Mouse (Mus musculus) midbrain, embryonic 14.5 days (tissue): ENCODE measurements at regions not wholly inside any gene's neighbourhood (a gene's known extent, or its start where the extent isn't known, plus 50 kb on each side); places are given as distances from the start of the nearest gene placed in this dataset.
A peak's percentile ranks its signal among the peaks of the same experiment; 100 is the strongest.

Experiments
- ATAC-seq: fragments of 200-750 bp; cut with Nextera tagmentation; 2 replicates; pipeline ENCODE4 v1.8.0; 2017; ENCODE audit warnings: moderate number of reproducible peaks, moderate library complexity; ENCODE audit not compliant: low FRiP score, low TSS enrichment
- DNase-seq: peaks from one replicate; pipeline ENCODE4 v3.0.0-alpha.2; 2015
- H3K27ac ChIP-seq: fragments of 300-500 bp; sonication (generic); replicated peaks from 2 replicates; pipeline ENCODE4 v1.5.1; 2014; ENCODE audit warnings: mild to moderate bottlenecking, low read depth, low read length, moderate library complexity
- H3K27me3 ChIP-seq: fragments of 300-500 bp; sonication (generic); 2 replicates; pipeline ENCODE4 v1.6.1; 2014; ENCODE audit warnings: low read length, control low read depth, mixed read lengths; ENCODE audit not compliant: control insufficient read depth, insufficient read depth
- H3K36me3 ChIP-seq: fragments of 300-500 bp; sonication (generic); 2 replicates; pipeline ENCODE4 v1.6.1; 2014; ENCODE audit warnings: low read length, control low read depth; ENCODE audit not compliant: control insufficient read depth, insufficient read depth
- H3K4me1 ChIP-seq: fragments of 300-500 bp; sonication (generic); 2 replicates; pipeline ENCODE4 v1.6.1; 2014; ENCODE audit warnings: mild to moderate bottlenecking, antibody characterized with exemption, low read length, control low read depth; ENCODE audit not compliant: control insufficient read depth, insufficient read depth
- H3K4me2 ChIP-seq: fragments of 300-500 bp; sonication (generic); 2 replicates; pipeline ENCODE4 v1.6.1; 2014; ENCODE audit warnings: mild to moderate bottlenecking, low read length, moderate library complexity
- H3K4me3 ChIP-seq: fragments of 300-500 bp; sonication (generic); replicated peaks from 2 replicates; pipeline ENCODE4 v1.5.1; 2014; ENCODE audit warnings: low read depth, low read length
- H3K9ac ChIP-seq: fragments of 300-500 bp; sonication (generic); replicated peaks from 2 replicates; pipeline ENCODE4 v1.6.1; 2014; ENCODE audit warnings: mild to moderate bottlenecking, low read length, moderate library complexity
- H3K9me3 ChIP-seq: fragments of 300-500 bp; sonication (generic); 2 replicates; pipeline ENCODE4 v1.6.1; 2016; ENCODE audit warnings: low read length, control low read depth, mixed read lengths; ENCODE audit not compliant: control insufficient read depth
- WGBS: fragments of 180-500 bp; shearing (Covaris S2); extraction: QIAGEN DNeasy Blood & Tissue Kit; methylation state at CpG from one replicate; pipeline ENCODE4 v1.1.7; 2014; 5-methylcytosine and 5-hydroxymethylcytosine counted together

- Histone ChIP-seq H3K4me2 (no peak overlapping the region), H3K27me3 (no peaks in the 10 kb centered on the region), H3K27ac (no peak overlapping the region), H3K4me3 (no peak overlapping the region), H3K36me3 (no peaks in the 10 kb centered on the region), H3K4me1 (no peaks in the 10 kb centered on the region), H3K9ac (no peak overlapping the region), H3K9me3 (no peaks in the 10 kb centered on the region)
- 83% methylated on average over 3 of the region's 3 CpGs for WGBS
- ATAC-seq, result no peak
- DNase-seq, result no peak
These were observed 83.8 kb downstream of the Fasl start for GRCm38 (mm10) chr1:161704527-161704926.

DNA sequence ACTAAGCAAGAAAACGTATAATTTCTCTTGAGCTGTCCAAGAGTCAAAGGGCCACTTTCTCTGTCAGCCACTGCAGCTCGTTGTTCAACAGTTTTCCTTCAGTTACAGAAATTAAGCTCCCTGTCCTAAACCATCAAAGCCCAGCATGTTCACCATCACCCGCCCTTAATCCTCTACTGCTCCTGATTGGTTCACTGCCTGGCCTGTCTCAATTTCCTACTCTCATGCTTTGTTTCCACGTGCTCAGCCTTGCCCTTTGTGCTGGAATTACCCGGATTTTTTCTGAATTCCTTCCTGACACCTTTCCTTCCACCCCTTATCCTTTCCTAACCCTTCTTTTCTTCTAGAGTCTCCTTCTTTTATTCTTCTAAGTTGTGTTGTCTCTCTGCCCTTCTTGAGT lies 92.4 kb downstream of the Fasl start:
- Histone ChIP-seq H3K4me2 (no peak overlapping the region), H3K9ac (no peak overlapping the region), H3K4me3 (no peak overlapping the region), H3K4me1 (no peaks in the 10 kb centered on the region), H3K27ac (no peak overlapping the region), H3K36me3 (no peaks in the 10 kb centered on the region), H3K27me3 (no peaks in the 10 kb centered on the region), H3K9me3 (no peaks in the 10 kb centered on the region)
- DNase-seq (peak; percentile 1), ATAC-seq (no peak)
- 25% methylated on average over 5 of the region's 5 CpGs for WGBS

DNA sequence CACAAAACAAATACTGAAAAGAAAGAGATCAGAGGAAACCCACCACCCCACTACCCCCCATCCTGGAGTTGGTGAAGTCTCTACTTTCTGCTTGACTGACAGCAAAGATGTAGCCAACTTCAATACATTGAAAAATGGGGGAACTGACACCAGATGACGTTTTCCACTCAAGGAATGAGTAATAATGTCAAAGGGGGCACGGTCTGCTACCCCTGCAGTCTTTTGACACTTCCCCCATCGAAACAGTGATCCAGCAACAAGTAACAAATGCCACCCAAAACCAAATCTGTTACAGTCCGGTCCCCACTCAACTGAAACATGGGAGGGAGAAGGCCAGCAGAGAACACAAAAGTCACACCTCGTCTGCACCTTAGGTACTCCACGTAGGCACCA lies 94.5 kb downstream of the Fasl start:
- no peak for DNase-seq
- Histone ChIP-seq H3K4me2 (no peak overlapping the region), H3K27ac (no peak overlapping the region), H3K9me3 (no peaks in the 10 kb centered on the region), H3K36me3 (no peaks in the 10 kb centered on the region), H3K4me3 (no peak overlapping the region), H3K4me1 (no peaks in the 10 kb centered on the region), H3K9ac (no peak overlapping the region), H3K27me3 (no peaks in the 10 kb centered on the region)
- 73% methylated on average over 6 of the region's 6 CpGs for WGBS
- no peak for ATAC-seq

GRCm38 (mm10) chr1:161692836-161693767 lies 95.2 kb downstream of the Fasl start:
- no peaks in the 10 kb centered on the region for H3K36me3 ChIP-seq
- ATAC-seq, result no peak
- H3K27ac ChIP-seq, result no peak overlapping the region
- H3K9ac ChIP-seq, result no peak overlapping the region
- no peaks in the 10 kb centered on the region for H3K27me3 ChIP-seq
- H3K9me3 ChIP-seq, result no peaks in the 10 kb centered on the region
- H3K4me2 ChIP-seq, result no peak overlapping the region
- WGBS, result 85% methylated on average over 14 of the region's 14 CpGs
- no peak overlapping the region for H3K4me3 ChIP-seq
- H3K4me1 ChIP-seq, result no peaks in the 10 kb centered on the region
- DNase-seq, result no peak

DNA sequence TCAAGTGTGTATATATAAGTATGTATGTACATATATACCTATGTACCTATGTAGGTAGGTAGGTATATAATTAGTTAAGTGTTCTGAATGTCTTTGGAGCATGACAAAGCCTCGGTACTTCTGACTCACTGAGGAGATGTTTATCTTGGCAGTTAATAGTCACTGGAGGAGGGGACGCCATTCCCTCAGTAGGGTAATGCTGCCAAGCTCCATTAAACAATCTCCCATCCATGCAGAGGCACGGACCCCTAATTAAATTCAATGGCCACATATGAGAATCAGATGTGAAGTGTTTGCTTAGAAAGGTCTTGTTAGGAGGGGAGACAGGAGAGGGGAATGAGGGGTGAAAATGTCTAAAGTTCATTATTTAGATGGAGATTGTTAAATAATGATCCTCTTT lies 99.3 kb downstream of the Fasl start:
- Histone ChIP-seq H3K4me3 (no peak overlapping the region), H3K27me3 (no peaks in the 10 kb centered on the region), H3K4me2 (no peak overlapping the region), H3K36me3 (no peaks in the 10 kb centered on the region), H3K9me3 (no peaks in the 10 kb centered on the region), H3K4me1 (no peaks in the 10 kb centered on the region), H3K27ac (no peak overlapping the region), H3K9ac (no peak overlapping the region)
- DNase-seq (peak; percentile 4), ATAC-seq (no peak)
- 49% methylated on average over 3 of the region's 3 CpGs for WGBS

DNA sequence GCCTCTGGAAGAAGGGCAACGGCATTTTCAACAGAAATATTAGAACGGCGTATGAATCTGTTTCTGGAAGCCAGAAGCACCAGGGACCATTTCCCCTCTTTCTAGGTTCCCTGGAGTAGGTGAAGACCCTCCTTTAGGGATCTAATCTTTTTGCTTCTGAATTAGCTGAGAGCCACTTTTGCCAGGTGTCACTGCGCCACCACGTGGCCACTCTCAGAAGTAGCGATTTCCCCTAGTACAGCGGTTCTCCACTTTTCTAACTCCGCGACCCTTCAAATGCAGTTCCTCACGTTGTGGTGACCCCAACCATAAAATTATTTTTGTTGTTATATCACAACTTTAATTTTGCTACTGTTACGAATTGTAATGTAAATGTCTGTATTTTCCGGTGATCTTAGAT lies 100.7 kb downstream of the Fasl start:
- 25% methylated on average over 12 of the region's 12 CpGs for WGBS
- ATAC-seq, result no peak
- Histone ChIP-seq H3K36me3 (no peaks in the 10 kb centered on the region), H3K4me1 (no peaks in the 10 kb centered on the region), H3K9ac (no peak overlapping the region), H3K4me3 (no peak overlapping the region), H3K4me2 (no peak overlapping the region), H3K9me3 (no peaks in the 10 kb centered on the region), H3K27ac (no peak overlapping the region), H3K27me3 (no peaks in the 10 kb centered on the region)
- peak; percentile 81 for DNase-seq

GRCm38 (mm10) chr1:161680558-161680957 lies 107.7 kb downstream of the Fasl start:
- no peak for ATAC-seq
- 85% methylated on average over 6 of the region's 6 CpGs for WGBS
- H3K9ac ChIP-seq, result no peak overlapping the region

GRCm38 (mm10) chr1:161670937-161671336 lies 117.4 kb downstream of the Fasl start:
- ATAC-seq (no peak), DNase-seq (no peak)
- Histone ChIP-seq H3K4me1 (no peaks in the 10 kb centered on the region), H3K27ac (no peak overlapping the region), H3K36me3 (no peaks in the 10 kb centered on the region), H3K4me3 (no peak overlapping the region), H3K9ac (no peak overlapping the region), H3K9me3 (no peaks in the 10 kb centered on the region), H3K4me2 (no peak overlapping the region), H3K27me3 (no peaks in the 10 kb centered on the region)
- WGBS, result 93% methylated on average over 5 of the region's 5 CpGs

More at GRCm38 (mm10) chr1:161680558-161680957, 107.7 kb downstream of the Fasl start:
- DNase-seq, result no peak
- H3K36me3 ChIP-seq, result no peaks in the 10 kb centered on the region
- H3K4me3 ChIP-seq, result no peak overlapping the region
- H3K27me3 ChIP-seq, result no peaks in the 10 kb centered on the region
- H3K4me1 ChIP-seq, result no peaks in the 10 kb centered on the region
- H3K4me2 ChIP-seq, result no peak overlapping the region
- no peaks in the 10 kb centered on the region for H3K9me3 ChIP-seq
- H3K27ac ChIP-seq, result no peak overlapping the region

DNA sequence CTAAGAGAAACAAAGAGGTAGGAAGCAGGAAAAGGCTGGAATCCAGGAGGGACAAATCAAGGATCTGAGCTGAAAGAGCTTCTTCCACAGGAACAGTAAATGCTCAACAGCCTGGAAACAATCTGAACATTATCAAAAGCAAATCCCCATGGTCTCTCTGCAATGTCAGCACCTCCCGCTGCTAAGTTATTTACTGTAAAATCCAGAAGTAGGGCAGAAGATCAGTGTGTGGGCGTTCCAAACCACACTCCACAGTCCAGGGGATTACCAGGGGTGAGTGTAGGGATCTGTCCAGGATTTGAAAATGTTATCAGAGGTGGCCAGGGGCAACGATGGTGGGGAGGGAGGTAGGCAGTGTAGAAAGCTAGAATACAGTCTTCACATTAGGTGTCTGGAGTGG lies 124.0 kb downstream of the Fasl start:
- 71% methylated on average over 3 of the region's 3 CpGs for WGBS
- DNase-seq, result no peak
- no peaks in the 10 kb centered on the region for H3K36me3 ChIP-seq

More for the DNA sequence above, 124.0 kb downstream of the Fasl start:
- H3K27me3 ChIP-seq, result no peaks in the 10 kb centered on the region
- H3K27ac ChIP-seq, result no peak overlapping the region
- no peak overlapping the region for H3K9ac ChIP-seq
- H3K4me3 ChIP-seq, result no peak overlapping the region
- no peaks in the 10 kb centered on the region for H3K9me3 ChIP-seq
- no peaks in the 10 kb centered on the region for H3K4me1 ChIP-seq
- no peak overlapping the region for H3K4me2 ChIP-seq
- no peak for ATAC-seq
